Mouse (Mus musculus) MEL (cell line): ENCODE results near the gene Cyp2j12.

Source experiments
- CTCF ChIP-seq, 3 experiments: IDR thresholded peaks in 2 of 3; conservative IDR thresholded peaks in 1 of 3; 2 replicates each; pipeline ENCODE4 v1.5.1; 2011 to 2012; ENCODE audit warnings: low read length in 3 of 3, low read depth in 2 of 3, mild to moderate bottlenecking in 2 of 3, improper control_type of control experiment in 1 of 3, inconsistent platforms in 1 of 3, mixed read lengths in 1 of 3, moderate library complexity in 1 of 3; ENCODE audit not compliant: control insufficient read depth in 1 of 3, insufficient read depth in 1 of 3, poor library complexity in 1 of 3, severe bottlenecking in 1 of 3
- EP300 ChIP-seq, 2 experiments: IDR thresholded peaks; 2 replicates each; pipeline ENCODE4 v1.6.1; 2011; ENCODE audit warnings: improper control_type of control experiment in 2 of 2, low read length in 2 of 2, low read depth in 1 of 2, mild to moderate bottlenecking in 1 of 2
- POLR2A ChIP-seq, 2 experiments: IDR thresholded peaks; 2 replicates each; pipeline ENCODE4 v1.6.1; 2011 to 2012; ENCODE audit warnings: low read length in 2 of 2, mild to moderate bottlenecking in 2 of 2, control low read depth in 1 of 2, improper control_type of control experiment in 1 of 2, low read depth in 1 of 2, moderate library complexity in 1 of 2; ENCODE audit not compliant: control insufficient read depth in 1 of 2, insufficient read depth in 1 of 2, poor library complexity in 1 of 2
- RCOR1 ChIP-seq: IDR thresholded peaks from 2 replicates; pipeline ENCODE4 v1.6.1; 2012; ENCODE audit warnings: low read depth, mild to moderate bottlenecking, inconsistent platforms, low read length, improper control_type of control experiment
- USF2 ChIP-seq, 2 experiments: IDR thresholded peaks; 2 replicates each; pipeline ENCODE4 v1.6.1; 2011 to 2012; ENCODE audit warnings: improper control_type of control experiment in 2 of 2, low read length in 2 of 2, borderline replicate concordance in 1 of 2, inconsistent platforms in 1 of 2, low read depth in 1 of 2, mild to moderate bottlenecking in 1 of 2; ENCODE audit not compliant: insufficient read depth in 1 of 2
- ZKSCAN1 ChIP-seq: IDR thresholded peaks from 2 replicates; pipeline ENCODE4 v1.6.1; 2012; ENCODE audit warnings: low read depth, mild to moderate bottlenecking, inconsistent platforms, low read length, improper control_type of control experiment, moderate library complexity

- TF ChIP-seq CTCF (IDR thresholded peaks at IDR 0.05 in 2 of 3, conservative IDR thresholded peaks at IDR 0.05 in 1 of 3; ENCODE audit: control insufficient read depth in 1 of 3, insufficient read depth in 1 of 3, low read depth in 2 of 3, low read length in 3 of 3, poor library complexity in 1 of 3, severe bottlenecking in 1 of 3) (no peak), USF2 (IDR thresholded peaks at IDR 0.05; ENCODE audit: borderline replicate concordance in 1 of 2, insufficient read depth in 1 of 2, low read depth in 1 of 2, low read length in 2 of 2) (no peak), RCOR1 (no peak), POLR2A (IDR thresholded peaks at IDR 0.05; ENCODE audit: control insufficient read depth in 1 of 2, insufficient read depth in 1 of 2, low read depth in 1 of 2, low read length in 2 of 2, poor library complexity in 1 of 2) (no peak), EP300 (IDR thresholded peaks at IDR 0.05; ENCODE audit: low read depth in 1 of 2, low read length in 2 of 2) (no peak), ZKSCAN1 (no peak)
Observed at GRCm38 (mm10) chr4:96096841-96097240, 44.1 kb downstream of the Cyp2j12 start.
